Mouse (Mus musculus) spleen, adult 2 months (tissue): ENCODE data around the gene Mms19.

ENCODE experiments used
- CTCF ChIP-seq: fragments of 200-500 bp; IDR thresholded peaks from 2 replicates; pipeline ENCODE4 v1.5.1; 2011; ENCODE audit warnings: mild to moderate bottlenecking, inconsistent platforms; ENCODE audit not compliant: insufficient read depth, insufficient read length, insufficient replicate concordance; ENCODE audit errors: extremely low read depth
- POLR2A ChIP-seq: fragments of 200-500 bp; IDR thresholded peaks from 2 replicates; pipeline ENCODE4 v1.6.1; 2011; ENCODE audit warnings: low read depth, low read length, inconsistent platforms

- TF ChIP-seq CTCF (no peak), POLR2A (no peak)
Measured at GRCm38 (mm10) chr19:41938539-41938938, 42.4 kb downstream of the Mms19 start.
